Mouse (Mus musculus) CH12.LX (cell line): ENCODE data around the gene Ttc30a2.

Experiments used
- CHD1 ChIP-seq: IDR thresholded peaks from 2 replicates; pipeline ENCODE4 v1.6.1; 2012; ENCODE audit warnings: low read depth, low read length, improper control_type of control experiment, inconsistent platforms
- CTCF ChIP-seq, 2 experiments: IDR thresholded peaks in 1 of 2; conservative IDR thresholded peaks in 1 of 2; 2 replicates each; pipeline ENCODE4 v1.5.1; 2011 to 2012; ENCODE audit warnings: low read depth in 2 of 2, low read length in 2 of 2, improper control_type of control experiment in 1 of 2, inconsistent platforms in 1 of 2, mild to moderate bottlenecking in 1 of 2, moderate library complexity in 1 of 2
- EP300 ChIP-seq: IDR thresholded peaks from 2 replicates; pipeline ENCODE4 v1.6.1; 2011; ENCODE audit warnings: low read length, improper control_type of control experiment
- MYC ChIP-seq: IDR thresholded peaks from 2 replicates; pipeline ENCODE4 v1.6.1; 2011; ENCODE audit warnings: low read depth, mild to moderate bottlenecking, improper control_type of control experiment, low read length
- NRF1 ChIP-seq: IDR thresholded peaks from 2 replicates; pipeline ENCODE4 v1.6.1; 2014; ENCODE audit warnings: low read depth, mild to moderate bottlenecking, inconsistent platforms, low read length, improper control_type of control experiment, moderate library complexity
- POLR2A ChIP-seq: IDR thresholded peaks from 2 replicates; pipeline ENCODE4 v1.6.1; 2011; ENCODE audit warnings: low read depth, mild to moderate bottlenecking, improper control_type of control experiment, low read length
- RAD21 ChIP-seq: IDR thresholded peaks from 2 replicates; pipeline ENCODE4 v1.6.1; 2011; ENCODE audit warnings: low read depth, mild to moderate bottlenecking, low read length, improper control_type of control experiment, moderate library complexity
- SIN3A ChIP-seq: IDR thresholded peaks from 2 replicates; pipeline ENCODE4 v1.6.1; 2012; ENCODE audit warnings: low read length, improper control_type of control experiment, inconsistent platforms
- SMC3 ChIP-seq: IDR thresholded peaks from 2 replicates; pipeline ENCODE4 v1.6.1; 2011; ENCODE audit warnings: low read depth, low read length, improper control_type of control experiment
- TCF12 ChIP-seq: IDR thresholded peaks from 2 replicates; pipeline ENCODE4 v1.6.1; 2014; ENCODE audit warnings: low read depth, mild to moderate bottlenecking, inconsistent platforms, low read length, improper control_type of control experiment

- TF ChIP-seq POLR2A = no peak
- no peak for TF ChIP-seq CTCF (conservative IDR thresholded peaks at IDR 0.05 in 1 of 2, IDR thresholded peaks at IDR 0.05 in 1 of 2; ENCODE audit: low read depth in 2 of 2, low read length in 2 of 2)
- no peak for TF ChIP-seq SIN3A
- no peak for TF ChIP-seq SMC3
- no peak for TF ChIP-seq TCF12
- no peak for TF ChIP-seq CHD1
- no peak for TF ChIP-seq EP300
- no peak for TF ChIP-seq RAD21
- TF ChIP-seq NRF1 = no peak
- TF ChIP-seq MYC = no peak
These were observed 24.6 kb downstream of the Ttc30a2 start for GRCm38 (mm10) chr2:75953320-75953719.
